Mouse (Mus musculus) embryonic fibroblast, embryonic 13.5 days (primary cell): ENCODE measurements around the gene Dnmbp.

Experiments used
- CTCF ChIP-seq: IDR thresholded peaks from 2 replicates; pipeline ENCODE4 v1.5.1; 2011; ENCODE audit warnings: mild to moderate bottlenecking, control low read depth, low read length, moderate library complexity, borderline replicate concordance; ENCODE audit not compliant: insufficient read depth
- POLR2A ChIP-seq: IDR thresholded peaks from 2 replicates; pipeline ENCODE4 v1.6.1; 2011; ENCODE audit warnings: low read depth, mild to moderate bottlenecking, control low read depth, low read length, moderate library complexity

- TF ChIP-seq CTCF (no peak), POLR2A (no peak)
These were observed 10.1 kb downstream of the Dnmbp start for GRCm38 (mm10) chr19:43929869-43930268.
